Mouse (Mus musculus): ENCODE results near the gene Olfr181. TPM values are rescaled to one million over a fixed set of nuclear protein-coding genes. Genes with fewer than 3 reads are reported as not detected.

Gene Olfr181
- total RNA-seq (2021) (not detected), polyA plus RNA-seq (2012; rRNA removed) (not detected in 2 replicates)
- long read RNA-seq: 0 reads

DNA sequence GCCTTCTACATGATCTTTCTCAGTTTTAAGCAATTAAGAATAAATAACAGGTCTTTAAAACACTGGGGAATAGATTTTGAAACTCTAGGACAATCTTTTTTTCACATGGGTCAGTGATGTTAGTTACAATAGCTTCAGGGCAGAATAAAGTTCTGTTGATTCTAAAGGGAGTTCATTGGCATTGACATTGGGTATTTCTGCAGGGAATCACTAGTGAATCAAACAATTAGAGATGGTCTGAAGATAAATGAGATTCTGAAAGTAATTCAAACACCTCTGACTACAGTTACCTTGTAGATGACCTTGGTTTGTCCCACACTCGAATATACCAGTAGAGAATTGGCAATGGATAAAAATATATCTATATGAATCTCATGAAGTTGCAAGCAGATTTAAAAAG lies at the start of gene Olfr181:
Gene Olfr181, minus strand, starts transcription at position 101 of the 400 bp plus-strand sequence.
- intact Hi-C loops (cut with DNase I): no loop called here
- TF ChIP-seq POLR2A (IDR thresholded peaks at IDR 0.05; ENCODE audit: insufficient read depth, low read depth, low read length) (no peak), CTCF (IDR thresholded peaks at IDR 0.05) (no peak), EP300 (IDR thresholded peaks at IDR 0.05; ENCODE audit: insufficient read depth, low read depth, low read length) (no peak)
- H3K27me3 ChIP-seq (ENCODE audit: control insufficient read depth, insufficient read depth, low read length): no peaks in the 10 kb centered on the region
- H3K79me2 ChIP-seq (replicated peaks; ENCODE audit: control insufficient read depth, insufficient read depth, low read length): no peaks in the 10 kb centered on the region
- no peak within 1 kb of the TSS for H3K27ac ChIP-seq
- H3K36me3 ChIP-seq (ENCODE audit: control insufficient read depth, insufficient read depth, low read length): no peaks in the 10 kb centered on the region
- 40% methylated on average over 1 of the region's 1 CpGs for WGBS
- no peak within 1 kb of the TSS for H3K9ac ChIP-seq (ENCODE audit: low read depth, low read length)
- DNase-seq: no peak
- H3K4me3 ChIP-seq: no peak within 1 kb of the TSS
- no peaks in the 10 kb centered on the region for H3K4me1 ChIP-seq (ENCODE audit: control insufficient read depth, insufficient read depth, low read length)

DNA sequence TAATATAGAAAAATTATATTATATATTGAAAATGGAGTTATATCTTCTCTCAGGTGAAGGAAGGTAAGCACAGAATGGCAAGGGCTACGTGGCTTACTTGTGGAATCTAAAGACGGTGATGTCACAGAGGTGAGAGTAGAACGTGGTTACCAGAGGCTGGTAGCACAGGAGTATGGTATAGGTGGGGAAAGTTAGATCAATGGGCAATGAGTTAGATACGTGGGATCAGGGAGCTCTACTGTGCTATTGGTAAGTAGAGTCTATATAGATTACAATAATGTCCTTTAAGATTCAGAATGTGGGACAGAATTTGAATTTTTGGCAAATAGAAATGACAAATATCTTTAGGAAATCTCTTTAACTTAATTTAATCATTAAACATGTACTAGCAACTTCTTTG lies 737 bp upstream of the Olfr181 start, which contains the start of gene Olfr180:
Gene Olfr180, minus strand, starts transcription at position 101 of the 400 bp plus-strand sequence.
- 73% methylated on average over 4 of the region's 4 CpGs for WGBS
- no peak for TF ChIP-seq POLR2A (IDR thresholded peaks at IDR 0.05; ENCODE audit: insufficient read depth, low read depth, low read length)
- TF ChIP-seq CTCF (IDR thresholded peaks at IDR 0.05): no peak
- TF ChIP-seq EP300 (IDR thresholded peaks at IDR 0.05; ENCODE audit: insufficient read depth, low read depth, low read length): no peak
- no peaks in the 10 kb centered on the region for H3K4me1 ChIP-seq (ENCODE audit: control insufficient read depth, insufficient read depth, low read length)
- H3K79me2 ChIP-seq (replicated peaks; ENCODE audit: control insufficient read depth, insufficient read depth, low read length): no peaks in the 10 kb centered on the region
- no peaks in the 10 kb centered on the region for H3K36me3 ChIP-seq (ENCODE audit: control insufficient read depth, insufficient read depth, low read length)
- intact Hi-C loops (cut with DNase I): no loop called here
- DNase-seq: no peak
- no peak within 1 kb of the TSS for H3K27ac ChIP-seq
- H3K27me3 ChIP-seq (ENCODE audit: control insufficient read depth, insufficient read depth, low read length): no peaks in the 10 kb centered on the region
- H3K9ac ChIP-seq (ENCODE audit: low read depth, low read length): no peak within 1 kb of the TSS
- no peak within 1 kb of the TSS for H3K4me3 ChIP-seq

DNA sequence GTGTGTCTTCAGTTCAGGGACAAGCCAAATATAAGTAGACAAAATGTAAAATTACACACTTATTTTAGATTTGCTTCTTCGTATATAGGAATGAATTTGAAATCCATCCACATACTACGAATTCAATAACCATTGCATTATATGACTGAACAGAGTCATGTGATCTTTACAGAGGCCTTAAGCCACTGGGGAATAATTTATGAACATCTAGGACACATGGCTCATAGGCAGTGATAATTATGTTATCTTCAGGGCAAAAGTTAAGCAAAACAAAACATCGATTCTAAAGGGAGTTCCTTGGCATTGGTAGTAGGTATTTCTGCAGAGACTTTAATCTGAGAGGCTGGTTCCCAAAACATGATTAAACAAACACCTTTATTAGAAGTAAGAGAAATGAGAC lies 36.6 kb downstream of the Olfr181 start, which contains the start of gene Olfr178:
Gene Olfr178, minus strand, starts transcription at position 101 of the 400 bp plus-strand sequence.
- DNase-seq: no peak
- Histone ChIP-seq H3K4me3 (no peak within 1 kb of the TSS), H3K36me3 (ENCODE audit: control insufficient read depth, insufficient read depth, low read length) (no peaks in the 10 kb centered on the region), H3K27me3 (ENCODE audit: control insufficient read depth, insufficient read depth, low read length) (no peaks in the 10 kb centered on the region), H3K79me2 (replicated peaks; ENCODE audit: control insufficient read depth, insufficient read depth, low read length) (no peaks in the 10 kb centered on the region), H3K4me1 (ENCODE audit: control insufficient read depth, insufficient read depth, low read length) (no peaks in the 10 kb centered on the region), H3K27ac (no peak within 1 kb of the TSS), H3K9ac (ENCODE audit: low read depth, low read length) (no peak within 1 kb of the TSS)
- intact Hi-C loops (cut with DNase I): no loop called here
- WGBS: 77% methylated on average over 3 of the region's 3 CpGs
- TF ChIP-seq EP300 (IDR thresholded peaks at IDR 0.05; ENCODE audit: insufficient read depth, low read depth, low read length) (no peak), POLR2A (IDR thresholded peaks at IDR 0.05; ENCODE audit: insufficient read depth, low read depth, low read length) (no peak), CTCF (IDR thresholded peaks at IDR 0.05) (no peak)

DNA sequence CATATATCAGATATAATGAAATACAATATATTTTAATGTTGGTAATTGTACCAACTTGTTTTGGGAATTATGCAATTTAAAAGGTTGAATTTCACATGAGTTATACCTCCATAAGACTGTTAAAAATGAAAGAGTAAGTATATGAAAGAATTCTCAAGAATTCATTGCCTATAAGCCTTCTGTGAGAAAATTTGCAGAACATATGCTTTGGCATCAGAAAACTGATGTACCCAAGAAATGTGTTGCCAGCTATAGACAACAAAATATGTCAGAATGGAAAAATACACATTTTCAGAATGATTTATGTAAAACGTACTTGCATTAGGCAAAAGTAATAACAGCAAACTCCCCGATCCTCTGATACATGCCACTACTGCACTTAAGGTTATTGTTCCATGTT lies 44.1 kb downstream of the Olfr181 start:
- WGBS: 84% methylated on average over 2 of the region's 2 CpGs
- H3K36me3 ChIP-seq (ENCODE audit: control insufficient read depth, insufficient read depth, low read length): no peaks in the 10 kb centered on the region
- DNase-seq: no peak

More for the DNA sequence above, 44.1 kb downstream of the Olfr181 start:
- TF ChIP-seq EP300 (IDR thresholded peaks at IDR 0.05; ENCODE audit: insufficient read depth, low read depth, low read length): no peak
- no peak for TF ChIP-seq CTCF (IDR thresholded peaks at IDR 0.05)
- TF ChIP-seq POLR2A (IDR thresholded peaks at IDR 0.05; ENCODE audit: insufficient read depth, low read depth, low read length): no peak
- intact Hi-C loops (cut with DNase I): no loop called here
- no peaks in the 10 kb centered on the region for H3K79me2 ChIP-seq (replicated peaks; ENCODE audit: control insufficient read depth, insufficient read depth, low read length)
- H3K27ac ChIP-seq: no peak overlapping the region
- no peak overlapping the region for H3K9ac ChIP-seq (ENCODE audit: low read depth, low read length)
- H3K4me1 ChIP-seq (ENCODE audit: control insufficient read depth, insufficient read depth, low read length): no peaks in the 10 kb centered on the region
- no peak overlapping the region for H3K4me3 ChIP-seq
- no peaks in the 10 kb centered on the region for H3K27me3 ChIP-seq (ENCODE audit: control insufficient read depth, insufficient read depth, low read length)

Other genes with a start within 250 kb of the Olfr181 start
- not detected for gene Gpr15, start 209.7 kb downstream of the Olfr181 start, total RNA-seq (2021)
- 0.08 TPM in 1 of 2 replicates, not detected in the other for gene Gpr15, start 209.7 kb downstream of the Olfr181 start, polyA plus RNA-seq (2012; rRNA removed)
- 10 to 100 TPM; 56.2 to 58.8 TPM for gene Cldnd1, start 200.8 kb downstream of the Olfr181 start, total RNA-seq (2021)
- 47.3 and 66.6 TPM in 2 replicates for gene Cldnd1, start 200.8 kb downstream of the Olfr181 start, polyA plus RNA-seq (2012; rRNA removed)
- gene Olfr172, start 165.6 kb downstream of the Olfr181 start, total RNA-seq (2021): not detected
- gene Olfr172, start 165.6 kb downstream of the Olfr181 start, polyA plus RNA-seq (2012; rRNA removed): not detected in 2 replicates
- gene Olfr173, start 128.5 kb downstream of the Olfr181 start, total RNA-seq (2021): not detected
- gene Olfr173, start 128.5 kb downstream of the Olfr181 start, polyA plus RNA-seq (2012; rRNA removed): not detected in 2 replicates
- not detected for gene Olfr175-ps1, start 102.0 kb downstream of the Olfr181 start, total RNA-seq (2021)
- not detected in 2 replicates for gene Olfr175-ps1, start 102.0 kb downstream of the Olfr181 start, polyA plus RNA-seq (2012; rRNA removed)
- not detected for gene Olfr177, start 54.0 kb downstream of the Olfr181 start, total RNA-seq (2021)
- not detected in 2 replicates for gene Olfr177, start 54.0 kb downstream of the Olfr181 start, polyA plus RNA-seq (2012; rRNA removed)
- not detected for gene Olfr178, start 36.7 kb downstream of the Olfr181 start, total RNA-seq (2021)
- gene Olfr178, start 36.7 kb downstream of the Olfr181 start, polyA plus RNA-seq (2012; rRNA removed): not detected in 2 replicates
- gene Olfr180, start 637 bp upstream of the Olfr181 start, total RNA-seq (2021): not detected
- not detected in 2 replicates for gene Olfr180, start 637 bp upstream of the Olfr181 start, polyA plus RNA-seq (2012; rRNA removed)
- not detected for gene Olfr183, start 66.6 kb upstream of the Olfr181 start, total RNA-seq (2021)
- gene Olfr183, start 66.6 kb upstream of the Olfr181 start, polyA plus RNA-seq (2012; rRNA removed): not detected in 2 replicates
- gene Olfr186, start 101.5 kb upstream of the Olfr181 start, total RNA-seq (2021): not detected
- not detected in 2 replicates for gene Olfr186, start 101.5 kb upstream of the Olfr181 start, polyA plus RNA-seq (2012; rRNA removed)
- not detected for gene Olfr187, start 111.0 kb upstream of the Olfr181 start, total RNA-seq (2021)
- not detected in 2 replicates for gene Olfr187, start 111.0 kb upstream of the Olfr181 start, polyA plus RNA-seq (2012; rRNA removed)
- gene Olfr190, start 149.2 kb upstream of the Olfr181 start, total RNA-seq (2021): not detected
- gene Olfr190, start 149.2 kb upstream of the Olfr181 start, polyA plus RNA-seq (2012; rRNA removed): not detected in 2 replicates
- gene Olfr191, start 161.1 kb upstream of the Olfr181 start, total RNA-seq (2021): not detected
- not detected in 2 replicates for gene Olfr191, start 161.1 kb upstream of the Olfr181 start, polyA plus RNA-seq (2012; rRNA removed)
- not detected for gene Olfr193, start 183.1 kb upstream of the Olfr181 start, total RNA-seq (2021)
- not detected in 2 replicates for gene Olfr193, start 183.1 kb upstream of the Olfr181 start, polyA plus RNA-seq (2012; rRNA removed)
- gene Olfr194, start 192.3 kb upstream of the Olfr181 start, total RNA-seq (2021): not detected
- not detected in 2 replicates for gene Olfr194, start 192.3 kb upstream of the Olfr181 start, polyA plus RNA-seq (2012; rRNA removed)
- not detected for gene Olfr195, start 218.3 kb upstream of the Olfr181 start, total RNA-seq (2021)
- gene Olfr195, start 218.3 kb upstream of the Olfr181 start, polyA plus RNA-seq (2012; rRNA removed): not detected in 2 replicates
- gene Olfr196, start 241.7 kb upstream of the Olfr181 start, total RNA-seq (2021): not detected
- not detected in 2 replicates for gene Olfr196, start 241.7 kb upstream of the Olfr181 start, polyA plus RNA-seq (2012; rRNA removed)